ENCODE assay signal across 27 mouse cellular contexts in the genomic region with DNA sequence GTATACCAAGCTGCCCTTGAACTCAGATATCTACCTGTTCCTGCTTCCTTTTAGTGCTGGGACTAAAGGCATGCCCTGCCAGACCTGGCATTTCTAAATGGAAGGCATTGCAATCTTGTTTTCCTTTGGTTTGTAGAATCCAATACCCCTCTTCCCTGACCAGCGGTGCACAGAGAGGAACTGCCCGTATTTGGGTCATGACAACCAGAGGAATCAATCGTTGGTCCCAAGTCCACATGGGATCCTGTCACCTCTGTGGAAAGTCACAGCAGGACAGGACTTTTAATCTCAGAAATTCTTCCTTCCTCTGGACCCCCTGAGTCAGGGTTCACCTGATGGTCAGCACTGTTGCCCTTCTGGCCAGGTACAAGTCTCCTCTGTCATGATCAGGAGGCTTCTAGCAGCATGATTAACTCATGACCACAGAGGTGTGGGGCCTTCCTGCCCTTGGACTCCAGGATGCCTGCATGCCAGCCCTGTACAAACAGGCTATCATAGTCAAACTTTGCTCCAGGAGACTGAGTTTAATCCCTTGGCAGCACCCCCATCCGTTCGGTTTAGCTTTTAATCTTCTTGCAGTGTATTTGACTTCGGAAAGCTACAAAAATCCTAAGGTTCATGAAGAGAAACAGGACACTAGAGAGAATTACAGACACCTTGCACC. TPM values are rescaled to one million over a fixed set of nuclear protein-coding genes. Genes with fewer than 3 reads are reported as not detected.
DNase-seq lines count a peak whose midpoint lies in the region; ATAC-seq and TF ChIP-seq lines count a peak whose summit lies in the region.
"Had no signal": no experiment of that assay in that cellular context is flagged by ENCODE, and none has a peak within 500 bp of the region (broad histone marks: within the 10 kb centered on the region; RNA-seq: fewer than 3 reads in every experiment).

No protein-coding gene starts in this region.

- no peaks in the 10 kb centered on the region for H3K79me2 ChIP-seq in liver, adult 2 months (ENCODE audit: control insufficient read depth, insufficient read depth, low read length)

- DNase-seq in liver, adult 2 months (ENCODE audit: extremely low read depth, low read depth, low spot score), result peak; percentile 99
- DNase-seq in liver, result no peak
- DNase-seq in kidney, postnatal 25 days, result peak; percentile 19 to 64
- no peak for DNase-seq in ovary, postnatal 36 days (ENCODE audit: low spot score)
- DNase-seq in cerebellum, adult 9-11 months, result no peak
- no peak for DNase-seq in gastrocnemius, postnatal 14 days
- DNase-seq: adrenal gland, adult 2 months; B cell, adult 2 months; cerebellum, adult 11-12 months; gastrocnemius, adult 2 months; heart, postnatal 4 days; lung, postnatal 4 days; thymus, postnatal 14 days had no signal

- H3K4me2 ChIP-seq in liver, embryonic 15.5 days, result no peak overlapping the region
- H3K4me2 ChIP-seq: embryonic facial prominence, embryonic 12.5 days; forebrain, embryonic 13.5 days; heart, embryonic 15.5 days; hindbrain, embryonic 14.5 days; limb, embryonic 13.5 days; midbrain, embryonic 15.5 days; neural tube, embryonic 13.5 days had no signal

- ATAC-seq in liver, embryonic 15.5 days (ENCODE audit: insufficient read depth), result peak; percentile 67
- ATAC-seq: forebrain, embryonic 13.5 days; inflammation-experienced regulatory T-cells, adult 6 months; midbrain, embryonic 15.5 days; Patski had no signal

- peaks cover 39% of the 10 kb centered on the region for H3K4me1 ChIP-seq in liver, adult 2 months (ENCODE audit: control insufficient read depth, insufficient read depth, low read length)
- no peaks in the 10 kb centered on the region for H3K4me1 ChIP-seq in liver, embryonic 15.5 days (replicated peaks)

- 25% methylated on average over 6 of the region's 6 CpGs for WGBS in liver, adult 2 months
- 54% methylated on average over 6 of the region's 6 CpGs for WGBS in liver, embryonic 15.5 days (ENCODE audit: insufficient replicate concordance)

- H3K4me3 ChIP-seq in liver, adult 2 months (ENCODE audit: insufficient read depth, low read depth, low read length), result no peak overlapping the region
- H3K4me3 ChIP-seq in liver, embryonic 15.5 days (replicated peaks), result no peak overlapping the region
- H3K4me3 ChIP-seq: embryonic facial prominence, embryonic 12.5 days; erythroblast, embryonic 14.5 days; forebrain, embryonic 13.5 days; gastrocnemius, adult 2 months; heart, embryonic 15.5 days; limb, embryonic 13.5 days; midbrain, embryonic 15.5 days; neural tube, embryonic 13.5 days had no signal

- intact Hi-C loops in gastrocnemius, postnatal 14 days (cut with DNase I; ENCODE audit: low total_unique reads), result no loop called here

- H3K27me3 ChIP-seq in liver, adult 2 months (ENCODE audit: control insufficient read depth, insufficient read depth, low read length), result no peaks in the 10 kb centered on the region
- no peaks in the 10 kb centered on the region for H3K27me3 ChIP-seq in liver, embryonic 15.5 days
- H3K27me3 ChIP-seq: CH12.LX; embryonic facial prominence, embryonic 12.5 days; forebrain, embryonic 13.5 days; heart, embryonic 15.5 days; limb, embryonic 13.5 days; midbrain, embryonic 15.5 days; neural tube, embryonic 13.5 days; Patski had no signal

- H3K9me3 ChIP-seq in liver, embryonic 15.5 days (replicated peaks), result no peaks in the 10 kb centered on the region
- H3K9me3 ChIP-seq: embryonic facial prominence, embryonic 12.5 days; forebrain, embryonic 13.5 days; heart, embryonic 15.5 days; limb, embryonic 13.5 days; midbrain, embryonic 15.5 days; neural tube, embryonic 13.5 days had no signal

- TF ChIP-seq CTCF in liver, adult 2 months (IDR thresholded peaks at IDR 0.05; ENCODE audit: low read depth, low read length), result no peak

- H3K9ac ChIP-seq in liver, adult 2 months (ENCODE audit: low read depth, low read length), result no peak overlapping the region
- H3K9ac ChIP-seq in liver, embryonic 15.5 days, result no peak overlapping the region
- H3K9ac ChIP-seq: embryonic facial prominence, embryonic 12.5 days; forebrain, embryonic 13.5 days; heart, embryonic 15.5 days; hindbrain, embryonic 14.5 days; limb, embryonic 13.5 days; midbrain, embryonic 15.5 days; neural tube, embryonic 13.5 days had no signal

- no peak for TF ChIP-seq POLR2A in liver, adult 2 months (IDR thresholded peaks at IDR 0.05; ENCODE audit: extremely low read depth, insufficient read depth, low read length)

- peak overlapping the region; percentile 95 for H3K27ac ChIP-seq in liver, adult 2 months (replicated peaks; ENCODE audit: insufficient read depth, low read depth, low read length)
- peak overlapping the region; percentile 59; the same call in 1 of the 2 replicates for H3K27ac ChIP-seq in liver, embryonic 15.5 days (replicated peaks)
- H3K27ac ChIP-seq: embryonic facial prominence, embryonic 12.5 days; forebrain, embryonic 13.5 days; gastrocnemius, adult 2 months; heart, embryonic 15.5 days; hindbrain, embryonic 14.5 days; limb, embryonic 13.5 days; midbrain, embryonic 15.5 days; neural tube, embryonic 13.5 days had no signal

- H3K36me3 ChIP-seq in liver, adult 2 months (ENCODE audit: control insufficient read depth, insufficient read depth, low read length), result no peaks in the 10 kb centered on the region
- no peaks in the 10 kb centered on the region for H3K36me3 ChIP-seq in liver, embryonic 15.5 days (replicated peaks)
- H3K36me3 ChIP-seq: embryonic facial prominence, embryonic 12.5 days; G1E; heart, embryonic 15.5 days; limb, embryonic 13.5 days; midbrain, embryonic 15.5 days; neural tube, embryonic 13.5 days had no signal

RNA-seq across cellular contexts. Expression of a gene that starts 39.7 kb away (rescaled TPM):
- 0.18 and 0.27 TPM in 2 replicates for total RNA-seq in liver, adult 2 months (2014; rRNA removed)
- polyA plus RNA-seq in liver, adult 2 months (2012; rRNA removed), result 1.4 and 1.7 TPM in 2 replicates
- 0.03 TPM in 1 of 2 replicates, not detected in the other for polyA plus RNA-seq in liver, embryonic 15.5 days (2015; fragmentation: Nextera tagmentation; extraction: Ambion mirVana)
- total RNA-seq in gastrocnemius, postnatal 14 days (2021), result not detected
- total RNA-seq: CH12.LX; gastrocnemius, adult 2 months had no signal
- polyA plus RNA-seq: adrenal gland, adult 2 months; erythroblast, embryonic 14.5 days; forebrain, embryonic 13.5 days; G1E; inflammation-experienced regulatory T-cells, adult 6 months; limb, embryonic 13.5 days; stomach, embryonic 14.5 days had no signal

Comparison
In these comparisons a context has a peak if more than half of its experiments do, and no peak if none do; other contexts are left out.
1. DNase-seq: peak in liver, adult 2 months (single experiment) and kidney, postnatal 25 days (2 of 2); none in liver (single experiment), ovary, postnatal 36 days (single experiment), cerebellum, adult 9-11 months (single experiment) and gastrocnemius, postnatal 14 days (single experiment).